Mouse (Mus musculus) gastrocnemius, postnatal 10 days (tissue): ENCODE results near the gene Strbp. TPM values are rescaled to one million over a fixed set of nuclear protein-coding genes. Genes with fewer than 3 reads are reported as not detected.

ENCODE experiments used
- microRNA-seq, 2 experiments: library from miRNA; unstranded; fragments of <30 nt; microRNA quantifications; one replicate each; pipeline ENCODE4 v1.2.0; 2021
- total RNA-seq, 2 experiments: library from RNA; stranded (reverse); gene quantifications; 2 replicates each; pipeline ENCODE4 v1.2.3; 2021

The Strbp gene
- total RNA-seq, 2 experiments from 2014 or later, result 28.3 to 29.7 TPM

Small RNA genes within 50 kb of the gene (microRNA-seq; reads per million reads assigned to microRNA genes)
- gene Mir5128, result 0.25 to 0.32 reads per million in 2 experiments

Other genes with a start within 250 kb of the Strbp start
- gene Gpr21, start 187.5 kb downstream of the Strbp start, total RNA-seq, result 1 to 10 TPM; 1.0 to 1.4 TPM
- gene Crb2, start 72.4 kb upstream of the Strbp start, total RNA-seq, result under 1 TPM; 0.35 to 0.36 TPM